15 mouse cellular contexts compared by ENCODE assay signal in the genomic region with DNA sequence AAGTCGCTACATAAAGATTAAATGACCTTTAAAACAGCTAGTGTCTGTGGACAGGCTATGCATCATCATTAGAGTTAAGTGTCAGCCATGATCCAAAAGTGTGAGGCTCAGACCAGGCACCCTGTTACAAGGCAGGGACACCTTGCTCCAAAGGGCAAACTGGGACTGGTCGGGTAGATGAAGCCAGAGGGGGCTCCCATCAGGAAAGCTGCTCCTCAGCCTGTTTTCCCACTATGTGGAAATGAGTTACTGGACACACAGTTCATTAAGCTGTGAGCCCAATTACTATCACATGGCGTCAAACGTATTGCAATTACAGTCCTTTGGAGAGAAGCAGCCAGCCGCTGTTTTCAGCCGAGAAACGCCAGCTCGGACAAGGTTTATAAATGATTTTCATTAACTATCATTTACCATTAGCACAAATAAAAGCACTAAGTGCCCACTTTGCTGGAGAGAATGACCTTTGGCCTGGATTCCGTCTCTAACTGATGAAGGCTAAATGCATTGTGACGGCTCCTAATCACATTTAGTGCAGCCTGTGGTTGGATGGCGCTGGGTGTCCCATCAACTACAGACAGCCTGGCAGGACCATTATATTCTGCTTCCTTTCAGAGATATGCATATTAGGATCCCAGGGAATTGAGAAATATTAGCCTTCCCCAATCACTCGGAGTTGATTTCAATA.
DNase-seq lines count a peak whose midpoint lies in the region; ATAC-seq lines count a peak whose summit lies in the region.
"Had no signal": no experiment of that assay in that cellular context is flagged by ENCODE, and none has a peak within 500 bp of the region (broad histone marks: within the 10 kb centered on the region; RNA-seq: fewer than 3 reads in every experiment).

No protein-coding gene starts in this region.

- intact Hi-C loops in gastrocnemius, postnatal 36 days (cut with DNase I), result no loop called here

- no peak overlapping the region for H3K4me2 ChIP-seq in embryonic facial prominence, embryonic 14.5 days (ENCODE audit: low read depth, low read length)
- peak overlapping the region; percentile 6; the same call in 1 of the 2 replicates for H3K4me2 ChIP-seq in forebrain, embryonic 16.5 days (ENCODE audit: low read length)
- H3K4me2 ChIP-seq in neural tube, embryonic 15.5 days, result peak overlapping the region; percentile 44
- H3K4me2 ChIP-seq: liver, embryonic 13.5 days had no signal

- no peaks in the 10 kb centered on the region for H3K27me3 ChIP-seq in embryonic facial prominence, embryonic 14.5 days (replicated peaks; ENCODE audit: control insufficient read depth, insufficient read depth, low read length)
- no peaks in the 10 kb centered on the region for H3K27me3 ChIP-seq in embryonic facial prominence, embryonic 10.5 days (replicated peaks; ENCODE audit: low read depth, poor library complexity, severe bottlenecking)
- H3K27me3 ChIP-seq in forebrain, embryonic 16.5 days (replicated peaks; ENCODE audit: control insufficient read depth, insufficient read depth, low read length), result no peaks in the 10 kb centered on the region
- no peaks in the 10 kb centered on the region for H3K27me3 ChIP-seq in neural tube, embryonic 15.5 days (replicated peaks)
- H3K27me3 ChIP-seq: liver, embryonic 13.5 days had no signal

- H3K27ac ChIP-seq in embryonic facial prominence, embryonic 14.5 days (replicated peaks; ENCODE audit: low read depth, low read length), result no peak overlapping the region
- H3K27ac ChIP-seq in embryonic facial prominence, embryonic 10.5 days (replicated peaks), result no peak overlapping the region
- H3K27ac ChIP-seq in forebrain, embryonic 16.5 days (ENCODE audit: low read length), result no peak overlapping the region
- peak overlapping the region; percentile 48 for H3K27ac ChIP-seq in neural tube, embryonic 15.5 days (replicated peaks)
- H3K27ac ChIP-seq: heart, embryonic 10.5 days; kidney, postnatal 0 days; liver, embryonic 13.5 days had no signal

- WGBS in embryonic facial prominence, embryonic 14.5 days, result 58% methylated on average over 12 of the region's 12 CpGs
- 57% methylated on average over 12 of the region's 12 CpGs for WGBS in embryonic facial prominence, embryonic 10.5 days
- 21% methylated on average over 12 of the region's 12 CpGs for WGBS in forebrain, embryonic 16.5 days
- WGBS in neural tube, embryonic 15.5 days, result 30% methylated on average over 12 of the region's 12 CpGs

- H3K4me1 ChIP-seq in embryonic facial prominence, embryonic 14.5 days (ENCODE audit: control insufficient read depth, insufficient read depth, low read length), result no peaks in the 10 kb centered on the region
- peaks cover 7% of the 10 kb centered on the region; the same call in 1 of the 2 replicates for H3K4me1 ChIP-seq in embryonic facial prominence, embryonic 10.5 days
- H3K4me1 ChIP-seq in forebrain, embryonic 16.5 days (replicated peaks; ENCODE audit: control insufficient read depth, insufficient read depth, low read length), result peaks cover 5% of the 10 kb centered on the region; the same call in 1 of the 2 replicates
- peaks cover 21% of the 10 kb centered on the region for H3K4me1 ChIP-seq in neural tube, embryonic 15.5 days
- H3K4me1 ChIP-seq: heart, embryonic 10.5 days; liver, embryonic 13.5 days had no signal

- DNase-seq in embryonic facial prominence, embryonic 14.5 days (ENCODE audit: low spot score), result peak; percentile 39
- DNase-seq in embryonic facial prominence, embryonic 10.5 days (ENCODE audit: low spot score), result no peak
- peak; percentile 39 for DNase-seq in mesoderm, embryonic 11.5 days (ENCODE audit: low read depth, low spot score)
- no peak for DNase-seq in gastrocnemius, postnatal 36 days
- no peak for DNase-seq in spleen, adult 18-20 months
- no peak for DNase-seq in cerebellum, adult 9-11 months
- DNase-seq: cerebellum, adult 8-10 months; gastrocnemius, postnatal 10 days; liver, embryonic 13.5 days; lung, postnatal 10 days; thymus, postnatal 4 days had no signal

- no peak overlapping the region for H3K4me3 ChIP-seq in embryonic facial prominence, embryonic 14.5 days (ENCODE audit: low read depth, low read length)
- no peak overlapping the region for H3K4me3 ChIP-seq in embryonic facial prominence, embryonic 10.5 days
- H3K4me3 ChIP-seq in forebrain, embryonic 16.5 days (replicated peaks; ENCODE audit: low read length), result no peak overlapping the region
- H3K4me3 ChIP-seq in neural tube, embryonic 15.5 days (replicated peaks), result 0 out of 2 replicates have a peak overlapping the region, but pooled peaks have one; percentile 5
- H3K4me3 ChIP-seq: heart, embryonic 10.5 days; liver, embryonic 13.5 days had no signal

- H3K36me3 ChIP-seq in embryonic facial prominence, embryonic 14.5 days (ENCODE audit: control insufficient read depth, insufficient read depth, low read length), result no peaks in the 10 kb centered on the region
- no peaks in the 10 kb centered on the region for H3K36me3 ChIP-seq in embryonic facial prominence, embryonic 10.5 days (replicated peaks)
- no peaks in the 10 kb centered on the region for H3K36me3 ChIP-seq in forebrain, embryonic 16.5 days (ENCODE audit: control insufficient read depth, insufficient read depth)
- no peaks in the 10 kb centered on the region for H3K36me3 ChIP-seq in neural tube, embryonic 15.5 days
- H3K36me3 ChIP-seq: heart, embryonic 10.5 days; liver, embryonic 13.5 days had no signal

- H3K9ac ChIP-seq in embryonic facial prominence, embryonic 14.5 days (ENCODE audit: low read depth, low read length), result no peak overlapping the region
- H3K9ac ChIP-seq in forebrain, embryonic 16.5 days (replicated peaks; ENCODE audit: low read depth, low read length), result no peak overlapping the region
- H3K9ac ChIP-seq in neural tube, embryonic 15.5 days (replicated peaks), result no peak overlapping the region
- H3K9ac ChIP-seq: liver, embryonic 13.5 days had no signal

- H3K9me3 ChIP-seq in embryonic facial prominence, embryonic 14.5 days (ENCODE audit: control insufficient read depth, low read length), result no peaks in the 10 kb centered on the region
- no peaks in the 10 kb centered on the region for H3K9me3 ChIP-seq in embryonic facial prominence, embryonic 10.5 days
- no peaks in the 10 kb centered on the region for H3K9me3 ChIP-seq in forebrain, embryonic 16.5 days (ENCODE audit: control insufficient read depth, low read length)
- no peaks in the 10 kb centered on the region for H3K9me3 ChIP-seq in neural tube, embryonic 15.5 days (replicated peaks)
- H3K9me3 ChIP-seq: heart, embryonic 10.5 days had no signal

- ATAC-seq in embryonic facial prominence, embryonic 14.5 days (ENCODE audit: low read depth), result no peak
- no peak for ATAC-seq in forebrain, embryonic 16.5 days
- peak; percentile 71 for ATAC-seq in neural tube, embryonic 15.5 days (ENCODE audit: low FRiP score)

Comparison
In these comparisons a context has a peak if more than half of its experiments do, and no peak if none do; other contexts are left out.
1. DNase-seq: peak in embryonic facial prominence, embryonic 14.5 days (single experiment) and mesoderm, embryonic 11.5 days (single experiment); none in embryonic facial prominence, embryonic 10.5 days (single experiment), gastrocnemius, postnatal 36 days (0 of 2), spleen, adult 18-20 months (0 of 2) and cerebellum, adult 9-11 months (single experiment).